Mouse (Mus musculus): ENCODE measurements around the gene Selenbp1. TPM values are rescaled to one million over a fixed set of nuclear protein-coding genes. Genes with fewer than 3 reads are reported as not detected.

The Selenbp1 gene
- total RNA-seq, 2 experiments from 2014 or later, result 6.1 to 7.5 TPM

DNA sequence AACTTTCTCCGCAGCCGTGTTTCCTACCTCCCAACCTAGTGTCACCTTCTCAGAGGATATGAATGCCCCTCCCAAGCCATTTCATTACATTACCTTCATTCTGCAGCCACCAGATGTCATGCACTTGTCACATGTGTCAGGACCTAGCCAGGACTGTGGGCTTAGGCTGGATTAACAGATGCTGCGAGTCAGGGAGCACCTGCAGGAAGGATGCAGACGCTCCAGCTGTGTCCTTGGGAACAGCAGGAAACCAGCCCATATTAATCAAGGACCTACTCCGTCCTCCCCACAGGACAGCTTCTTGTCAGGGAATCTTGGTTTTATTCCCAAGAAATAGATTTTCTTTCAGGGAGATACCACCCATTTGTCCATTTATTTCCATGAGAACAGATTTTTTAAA lies 27.5 kb downstream of the Selenbp1 start:
- no peak for DNase-seq (ENCODE audit: low spot score in 2 of 2)
- intact Hi-C loops (cut with DNase I), result no loop called here

GRCm38 (mm10) chr3:94964989-94965388 lies 32.1 kb downstream of the Selenbp1 start:
- intact Hi-C loops (cut with DNase I), result no loop called here
- no peak for DNase-seq (ENCODE audit: low spot score in 2 of 2)

- DNase-seq (ENCODE audit: low spot score in 2 of 2), result no peak
- intact Hi-C loops (cut with DNase I), result no loop called here
Measured at GRCm38 (mm10) chr3:94965878-94966277, 33.0 kb downstream of the Selenbp1 start.

- DNase-seq (ENCODE audit: low spot score in 2 of 2), result no peak
- intact Hi-C loops (cut with DNase I), result no loop called here
Measured at GRCm38 (mm10) chr3:94972552-94972951, 39.7 kb downstream of the Selenbp1 start.

DNA sequence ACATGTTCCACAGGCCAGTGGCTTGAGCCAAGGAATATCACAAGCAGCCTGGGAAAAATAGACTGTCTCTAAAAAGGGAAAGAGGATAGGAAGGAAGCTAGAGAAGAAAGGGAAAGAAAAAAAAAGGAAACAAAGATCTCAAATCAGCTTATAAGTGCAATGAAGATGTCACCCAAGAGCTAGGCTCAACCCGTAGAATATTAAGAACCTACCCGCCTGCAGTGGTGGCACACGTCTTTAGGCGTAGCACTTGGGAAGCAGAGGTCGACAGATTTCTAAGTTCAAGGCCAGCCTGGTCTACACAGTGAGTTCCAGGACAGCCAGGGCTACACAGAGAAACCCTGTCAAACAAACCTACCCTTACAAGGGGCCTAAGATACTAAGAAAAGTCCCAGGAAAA lies 40.8 kb downstream of the Selenbp1 start:
- DNase-seq (ENCODE audit: low spot score in 2 of 2), result no peak
- intact Hi-C loops (cut with DNase I), result no loop called here

- intact Hi-C loops (cut with DNase I), result no loop called here
- DNase-seq (ENCODE audit: low spot score in 2 of 2), result no peak
Measured at GRCm38 (mm10) chr3:94974026-94974527, 41.2 kb downstream of the Selenbp1 start.

- peak; percentile 77 to 87 for DNase-seq (ENCODE audit: low spot score in 2 of 2)
- intact Hi-C loops (cut with DNase I), result no loop called here
Measured at GRCm38 (mm10) chr3:94974528-94975422, 41.9 kb downstream of the Selenbp1 start, which contains the start of gene Pi4kb. Gene Pi4kb, plus strand, starts transcription at chr3:94974731.

DNA sequence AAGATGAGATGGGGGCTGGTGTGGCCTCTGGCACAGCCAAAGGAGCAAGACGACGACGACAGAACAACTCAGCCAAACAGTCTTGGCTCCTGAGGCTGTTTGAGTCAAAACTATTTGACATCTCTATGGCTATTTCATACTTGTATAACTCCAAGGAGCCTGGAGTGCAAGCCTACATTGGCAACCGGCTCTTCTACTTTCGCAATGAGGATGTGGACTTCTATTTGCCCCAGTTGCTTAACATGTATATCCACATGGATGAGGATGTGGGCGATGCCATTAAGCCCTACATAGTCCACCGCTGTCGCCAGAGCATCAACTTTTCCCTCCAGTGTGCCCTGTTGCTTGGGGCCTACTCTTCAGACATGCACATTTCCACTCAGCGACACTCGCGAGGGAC lies 51.5 kb downstream of the Selenbp1 start:
- no peak for DNase-seq (ENCODE audit: low spot score in 2 of 2)
- intact Hi-C loops (cut with DNase I), result no loop called here

DNA sequence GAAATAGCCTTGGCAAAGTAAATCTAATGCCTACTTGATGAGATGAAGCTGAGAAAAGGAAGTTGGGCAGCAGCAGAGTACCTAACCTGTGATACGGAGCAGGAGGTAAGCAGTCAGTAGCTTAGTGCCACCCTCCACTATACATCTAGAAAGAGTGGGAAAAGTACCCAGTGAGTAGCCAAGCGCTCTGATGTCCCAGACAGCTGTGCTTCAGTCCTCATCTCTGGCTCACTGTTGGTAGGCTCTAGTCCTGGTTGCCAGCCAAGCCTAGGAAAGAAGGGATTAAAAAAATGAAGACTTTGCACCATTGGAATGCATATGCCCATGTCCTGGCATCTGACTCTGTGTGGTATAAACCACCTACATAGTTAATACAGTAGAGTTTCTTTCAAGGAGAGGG lies 52.7 kb downstream of the Selenbp1 start:
- DNase-seq (ENCODE audit: low spot score in 2 of 2), result no peak
- intact Hi-C loops (cut with DNase I), result no loop called here

- intact Hi-C loops (cut with DNase I), result no loop called here
- no peak for DNase-seq (ENCODE audit: low spot score in 2 of 2)
Measured at GRCm38 (mm10) chr3:94987578-94987977, 54.7 kb downstream of the Selenbp1 start.

GRCm38 (mm10) chr3:94989159-94989761 lies 56.4 kb downstream of the Selenbp1 start:
- DNase-seq (ENCODE audit: low spot score in 2 of 2), result no peak
- intact Hi-C loops (cut with DNase I), result no loop called here

Other genes with a start within 250 kb of the Selenbp1 start
- gene Selenbp2, start 239.5 kb upstream of the Selenbp1 start, total RNA-seq (2021), result not detected
- gene Cgn, start 146.6 kb upstream of the Selenbp1 start, total RNA-seq (2021), result 1 to 10 TPM; 3.9 to 4.5 TPM
- gene Pogz, start 95.5 kb upstream of the Selenbp1 start, total RNA-seq (2021), result 10 to 100 TPM; 53.7 to 57.9 TPM
- gene Psmb4, start 46.1 kb upstream of the Selenbp1 start, total RNA-seq (2021), result 100 to 1,000 TPM; 249 to 266 TPM
- 10 to 100 TPM; 18.5 to 23.1 TPM for gene Rfx5, start 21.0 kb downstream of the Selenbp1 start, total RNA-seq (2021)
- 10 to 100 TPM; 49.8 to 52.0 TPM for gene Pi4kb, start 41.7 kb downstream of the Selenbp1 start, total RNA-seq (2021)
- gene Zfp687, start 82.4 kb downstream of the Selenbp1 start, total RNA-seq (2021), result 10 to 100 TPM; 21.8 to 22.2 TPM
- gene Psmd4, start 109.6 kb downstream of the Selenbp1 start, total RNA-seq (2021), result 100 to 1,000 TPM; 149 to 157 TPM
- 10 to 100 TPM; 37.6 to 45.1 TPM for gene Pip5k1a, start 173.9 kb downstream of the Selenbp1 start, total RNA-seq (2021)
- gene Vps72, start 178.0 kb downstream of the Selenbp1 start, total RNA-seq (2021), result 10 to 100 TPM; 36.1 to 37.3 TPM
- under 1 TPM; 0.29 to 0.32 TPM for gene Tmod4, start 191.4 kb downstream of the Selenbp1 start, total RNA-seq (2021)
- gene Scnm1, start 201.0 kb downstream of the Selenbp1 start, total RNA-seq (2021), result 10 to 100 TPM; 38.8 to 42.8 TPM
- 10 to 100 TPM; 19.2 to 20.7 TPM for gene Lysmd1, start 201.0 kb downstream of the Selenbp1 start, total RNA-seq (2021)
- 1 to 10 TPM; 1.8 to 3.1 TPM for gene Tnfaip8l2, start 209.3 kb downstream of the Selenbp1 start, total RNA-seq (2021)
- 10 to 100 TPM; 40.3 to 40.5 TPM for gene Sema6c, start 227.4 kb downstream of the Selenbp1 start, total RNA-seq (2021)

All from left cerebral cortex, postnatal 14 days (tissue).